Mouse (Mus musculus) limb, embryonic 15.5 days (tissue): ENCODE results near the gene Ctns. TPM values are rescaled to one million over a fixed set of nuclear protein-coding genes. Genes with fewer than 3 reads are reported as not detected.

ENCODE experiments used
- ATAC-seq: fragments of 200-750 bp; cut with Nextera tagmentation; 2 replicates; pipeline ENCODE4 v1.8.0; 2017; ENCODE audit warnings: low read depth, moderate TSS enrichment; ENCODE audit not compliant: insufficient number of reproducible peaks, low FRiP score, low TSS enrichment
- H3K27ac ChIP-seq: fragments of 300-500 bp; sonication (generic); 2 replicates; pipeline ENCODE4 v1.5.1; 2015; ENCODE audit warnings: moderate library complexity, mild to moderate bottlenecking, inconsistent platforms
- H3K27me3 ChIP-seq: fragments of 300-500 bp; sonication (generic); 2 replicates; pipeline ENCODE4 v1.6.1; 2015; ENCODE audit warnings: inconsistent platforms
- H3K36me3 ChIP-seq: fragments of 300-500 bp; sonication (generic); 2 replicates; pipeline ENCODE4 v1.6.1; 2015; ENCODE audit warnings: inconsistent platforms
- H3K4me1 ChIP-seq: fragments of 300-500 bp; sonication (generic); 2 replicates; pipeline ENCODE4 v1.6.1; 2015; ENCODE audit warnings: inconsistent platforms
- H3K4me2 ChIP-seq: fragments of 300-500 bp; sonication (generic); 2 replicates; pipeline ENCODE4 v1.6.1; 2015; ENCODE audit warnings: mild to moderate bottlenecking, inconsistent platforms
- H3K4me3 ChIP-seq: fragments of 300-500 bp; sonication (generic); 2 replicates; pipeline ENCODE4 v1.5.1; 2015; ENCODE audit warnings: mild to moderate bottlenecking, inconsistent platforms
- H3K9ac ChIP-seq: fragments of 300-500 bp; sonication (generic); 2 replicates; pipeline ENCODE4 v1.6.1; 2015; ENCODE audit warnings: inconsistent platforms
- H3K9me3 ChIP-seq: fragments of 300-500 bp; sonication (generic); 2 replicates; pipeline ENCODE4 v1.6.1; 2016; ENCODE audit warnings: inconsistent platforms
- WGBS: fragments of 180-500 bp; shearing (Covaris S2); methylation state at CpG from one replicate; pipeline ENCODE4 v1.1.7; 2015; 5-methylcytosine and 5-hydroxymethylcytosine counted together
- polyA plus RNA-seq: library from polyadenylated mRNA; unstranded; fragments of >200 nt; fragmentation: Nextera tagmentation; extraction: Ambion mirVana; gene quantifications from 2 replicates; pipeline ENCODE4 v1.2.1, GENCODE M21; 2015

Ctns gene
- polyA plus RNA-seq, 1 experiment from 2014 or later, result 24.6 TPM

DNA sequence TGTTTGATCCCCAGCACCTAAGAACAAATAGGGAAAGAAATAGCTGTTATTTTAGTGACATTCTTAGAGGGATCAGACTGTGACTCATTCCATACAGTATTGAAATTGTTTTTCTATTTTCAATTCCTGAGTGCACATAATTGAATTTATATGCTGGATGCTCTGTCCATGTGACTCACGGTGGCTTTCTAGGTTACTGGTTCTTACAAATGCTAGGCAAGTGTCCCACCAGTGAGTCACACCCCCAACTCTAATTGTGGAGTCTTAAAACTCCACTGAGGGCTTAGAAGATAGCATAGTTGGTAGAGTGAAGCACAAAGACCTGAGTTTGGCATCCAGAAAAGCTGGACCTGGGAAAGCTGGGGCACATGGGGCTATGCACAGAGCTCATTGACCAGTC is 21.8 kb upstream of the Ctns start:
- 71% methylated on average over 1 of the region's 1 CpGs for WGBS
- Histone ChIP-seq H3K9ac (no peak overlapping the region), H3K27ac (no peak overlapping the region), H3K4me3 (no peak overlapping the region), H3K4me1 (no peaks in the 10 kb centered on the region), H3K36me3 (no peaks in the 10 kb centered on the region), H3K4me2 (no peak overlapping the region), H3K9me3 (no peaks in the 10 kb centered on the region), H3K27me3 (no peaks in the 10 kb centered on the region)
- no peak for ATAC-seq

DNA sequence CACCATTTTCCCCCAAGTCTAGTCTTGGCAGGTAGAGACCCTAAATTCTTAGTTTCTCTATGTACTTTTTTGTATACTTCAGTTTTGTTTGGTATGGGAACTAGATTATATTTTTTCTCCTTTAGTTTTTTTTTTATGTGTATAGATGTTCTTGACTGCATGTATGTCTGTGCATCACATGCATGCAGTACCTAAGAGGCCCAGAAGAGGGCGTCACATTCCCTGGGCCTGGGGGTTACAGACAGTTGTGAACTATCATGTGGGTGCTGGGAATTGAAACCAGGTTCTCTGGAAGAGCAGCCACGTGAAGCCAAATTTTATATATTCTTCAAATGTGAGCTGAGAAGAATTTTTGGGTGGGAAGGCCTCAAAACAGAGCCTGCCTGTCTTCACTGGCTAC is 20.8 kb upstream of the Ctns start:
- H3K9me3 ChIP-seq, result no peaks in the 10 kb centered on the region
- WGBS, result 66% methylated on average over 2 of the region's 2 CpGs
- no peaks in the 10 kb centered on the region for H3K4me1 ChIP-seq
- no peak overlapping the region for H3K27ac ChIP-seq
- H3K9ac ChIP-seq, result no peak overlapping the region
- H3K4me2 ChIP-seq, result no peak overlapping the region
- H3K4me3 ChIP-seq, result no peak overlapping the region
- no peak for ATAC-seq
- H3K27me3 ChIP-seq, result no peaks in the 10 kb centered on the region
- H3K36me3 ChIP-seq, result no peaks in the 10 kb centered on the region

DNA sequence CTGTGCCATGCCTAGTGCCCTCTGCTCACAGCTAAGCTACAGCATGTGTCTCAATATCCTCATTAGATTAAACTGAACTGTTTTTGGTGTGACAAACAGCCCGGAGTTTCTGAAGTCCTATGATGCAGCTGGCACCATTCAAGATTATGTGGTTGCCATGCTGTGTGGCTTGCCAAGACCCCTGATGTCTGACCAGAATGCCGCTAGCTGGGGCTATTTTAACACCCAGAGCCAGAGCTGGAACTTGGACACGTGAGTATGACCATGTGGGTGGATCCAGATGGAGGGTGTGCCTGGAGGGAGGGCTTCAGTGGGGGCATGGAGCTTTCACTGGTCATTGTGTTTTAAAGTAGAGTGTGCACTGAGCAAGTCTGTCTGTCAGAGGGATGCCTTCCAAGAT is 15.1 kb upstream of the Ctns start:
- Histone ChIP-seq H3K36me3 (no peaks in the 10 kb centered on the region), H3K27ac (no peak overlapping the region), H3K27me3 (no peaks in the 10 kb centered on the region), H3K9ac (no peak overlapping the region), H3K9me3 (no peaks in the 10 kb centered on the region), H3K4me2 (no peak overlapping the region), H3K4me3 (no peak overlapping the region), H3K4me1 (no peaks in the 10 kb centered on the region)
- 66% methylated on average over 3 of the region's 3 CpGs for WGBS
- no peak for ATAC-seq

DNA sequence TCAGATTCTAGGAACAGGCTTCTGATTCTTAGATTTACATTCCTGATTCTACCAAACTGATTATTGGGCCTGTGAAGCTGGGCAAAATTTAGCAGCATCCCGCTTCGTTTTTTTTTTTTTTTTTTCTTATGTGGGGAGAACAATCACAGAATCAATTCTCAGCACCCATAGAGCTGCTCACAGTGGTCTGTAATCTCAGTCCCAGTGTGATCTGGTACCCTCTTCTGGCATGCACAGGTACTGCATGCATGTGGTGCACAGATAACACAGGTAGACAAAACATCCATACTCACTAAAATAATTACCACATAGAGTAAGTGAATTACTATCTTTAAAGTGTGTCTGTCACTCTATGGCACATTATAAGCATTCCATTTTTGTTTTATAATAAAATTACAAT is 8.8 kb upstream of the Ctns start:
- H3K27ac ChIP-seq, result no peak overlapping the region
- no peaks in the 10 kb centered on the region for H3K9me3 ChIP-seq
- no peaks in the 10 kb centered on the region for H3K4me1 ChIP-seq
- H3K9ac ChIP-seq, result no peak overlapping the region
- no peak overlapping the region for H3K4me3 ChIP-seq
- H3K27me3 ChIP-seq, result no peaks in the 10 kb centered on the region
- WGBS, result 74% methylated on average over 2 of the region's 2 CpGs
- no peak overlapping the region for H3K4me2 ChIP-seq
- H3K36me3 ChIP-seq, result no peaks in the 10 kb centered on the region
- ATAC-seq, result no peak

DNA sequence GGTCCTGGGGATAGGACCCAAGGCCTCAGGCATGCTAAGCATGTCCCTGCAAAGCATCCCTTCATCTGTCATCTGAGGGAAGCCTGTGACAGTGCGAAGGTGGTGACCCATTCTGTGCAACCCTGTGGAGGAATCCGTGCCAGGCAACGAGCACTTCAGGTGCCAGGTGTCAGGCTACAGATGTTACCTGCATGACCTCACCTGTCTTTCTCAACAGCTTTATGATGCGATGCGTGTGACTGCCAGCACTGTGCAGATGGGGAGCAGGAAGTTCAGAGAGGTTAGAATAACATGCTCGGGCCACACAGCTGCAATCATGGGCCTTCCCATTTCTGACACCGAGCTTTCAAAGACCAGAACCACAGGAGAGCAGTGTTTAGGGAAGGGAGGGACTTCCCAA is 6.4 kb upstream of the Ctns start:
- Histone ChIP-seq H3K9me3 (no peaks in the 10 kb centered on the region), H3K36me3 (no peaks in the 10 kb centered on the region), H3K4me2 (no peak overlapping the region), H3K4me3 (no peak overlapping the region), H3K4me1 (peaks cover 6% of the 10 kb centered on the region; the same call in 1 of the 2 replicates), H3K27me3 (no peaks in the 10 kb centered on the region), H3K9ac (no peak overlapping the region), H3K27ac (no peak overlapping the region)
- 59% methylated on average over 7 of the region's 7 CpGs for WGBS
- no peak for ATAC-seq

DNA sequence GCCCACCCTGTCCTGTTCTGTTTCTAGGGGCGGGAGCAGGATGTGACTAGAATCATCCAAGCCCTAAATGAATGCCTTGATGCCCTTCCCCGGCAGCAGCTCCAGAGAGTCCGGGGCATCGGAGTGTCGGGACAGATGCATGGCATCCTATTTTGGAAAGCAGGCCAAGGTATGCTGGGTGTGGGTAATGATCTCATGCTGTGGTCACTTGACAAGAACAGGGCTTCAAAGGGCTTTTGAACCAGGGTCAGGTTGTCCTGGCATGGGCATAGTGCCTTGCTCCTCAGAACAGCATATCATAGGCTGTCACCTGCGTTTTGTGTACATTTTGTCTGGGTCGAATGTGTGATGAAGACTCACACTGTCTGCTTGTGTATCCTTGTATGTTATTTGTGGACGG is 5.1 kb upstream of the Ctns start:
- no peaks in the 10 kb centered on the region for H3K27me3 ChIP-seq
- no peak for ATAC-seq
- WGBS, result 82% methylated on average over 8 of the region's 8 CpGs

DNA sequence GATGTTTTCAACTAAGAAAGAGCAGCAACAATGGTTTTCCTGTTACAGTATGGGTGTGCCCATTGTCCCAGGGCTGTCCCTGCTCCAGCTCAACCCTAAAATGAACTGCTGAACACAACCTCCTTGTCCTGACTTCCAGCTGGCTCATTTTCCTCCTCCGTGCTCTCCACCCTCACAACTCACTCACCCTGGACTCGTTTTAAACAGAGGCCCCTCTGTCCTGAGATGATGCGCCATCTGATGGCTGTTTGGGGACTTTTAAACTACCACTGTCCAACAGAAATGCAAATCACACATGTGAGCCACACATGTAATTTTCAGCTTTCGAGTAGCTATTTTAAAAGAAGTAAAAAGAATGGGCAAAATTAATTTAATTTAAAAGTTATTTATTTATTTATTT is 2.8 kb upstream of the Ctns start:
- Histone ChIP-seq H3K4me3 (no peak overlapping the region), H3K9ac (no peak overlapping the region), H3K27ac (no peak overlapping the region), H3K27me3 (no peaks in the 10 kb centered on the region), H3K36me3 (no peaks in the 10 kb centered on the region), H3K9me3 (no peaks in the 10 kb centered on the region), H3K4me1 (peaks cover 22% of the 10 kb centered on the region), H3K4me2 (no peak overlapping the region)
- WGBS, result 28% methylated on average over 4 of the region's 4 CpGs
- ATAC-seq, result no peak

More for the DNA sequence above, 5.1 kb upstream of the Ctns start:
- Histone ChIP-seq H3K27ac (no peak overlapping the region), H3K9ac (no peak overlapping the region), H3K4me1 (peaks cover 12% of the 10 kb centered on the region), H3K4me2 (no peak overlapping the region), H3K4me3 (no peak overlapping the region), H3K9me3 (no peaks in the 10 kb centered on the region), H3K36me3 (no peaks in the 10 kb centered on the region)

DNA sequence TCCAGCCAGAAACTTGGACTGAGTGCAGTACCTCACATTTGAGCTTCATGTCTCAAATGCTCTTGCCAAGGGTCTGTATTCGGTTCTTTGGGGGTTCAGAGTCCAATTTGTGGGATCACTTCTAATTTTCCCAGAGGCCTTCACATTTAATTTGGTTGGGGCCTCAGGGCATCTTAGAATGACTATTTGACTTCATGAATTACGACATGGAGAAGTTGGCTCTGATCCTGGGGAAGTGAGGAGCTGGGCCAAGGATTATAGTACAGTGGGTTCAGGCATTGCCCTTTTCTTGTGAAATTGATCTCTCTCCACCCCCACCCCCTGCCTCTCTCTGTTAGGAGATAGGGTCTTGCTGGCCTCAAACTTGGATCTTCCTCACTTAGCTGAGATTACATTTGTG is 2.2 kb upstream of the Ctns start:
- no peak overlapping the region for H3K27ac ChIP-seq
- 48% methylated on average over 2 of the region's 2 CpGs for WGBS

DNA sequence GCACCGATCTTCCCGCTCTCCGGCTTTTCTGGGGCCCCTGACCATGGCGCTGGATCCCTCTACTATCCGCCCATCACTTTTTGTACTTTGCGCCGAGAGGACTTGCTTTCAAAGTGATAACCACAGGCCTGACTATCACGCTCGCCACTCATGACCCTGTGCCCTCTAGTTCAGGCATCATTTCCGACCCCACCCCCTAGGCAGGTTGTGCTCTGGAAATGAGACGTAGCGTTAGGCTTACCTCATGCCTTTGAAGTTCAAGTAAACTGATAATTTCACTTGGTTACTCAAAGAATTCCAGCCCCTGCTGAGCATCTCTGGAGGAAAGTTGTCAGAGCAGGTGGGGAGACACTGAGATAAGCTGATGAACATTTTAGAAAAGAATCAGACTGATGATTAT is 1.0 kb upstream of the Ctns start:
- Histone ChIP-seq H3K4me3 (peak overlapping the region; percentile 77), H3K27me3 (no peaks in the 10 kb centered on the region), H3K27ac (no peak overlapping the region), H3K9me3 (no peaks in the 10 kb centered on the region), H3K4me2 (peak overlapping the region; percentile 95), H3K9ac (peak overlapping the region; percentile 85), H3K4me1 (peaks cover 22% of the 10 kb centered on the region), H3K36me3 (0 out of 2 replicates have a peak, but pooled peaks cover 8% of the 10 kb centered on the region)
- no peak for ATAC-seq
- 3% methylated on average over 12 of the region's 12 CpGs for WGBS

More for the DNA sequence above, 2.2 kb upstream of the Ctns start:
- ATAC-seq, result no peak
- no peak overlapping the region for H3K9ac ChIP-seq
- no peak overlapping the region for H3K4me3 ChIP-seq
- H3K36me3 ChIP-seq, result no peaks in the 10 kb centered on the region
- no peak overlapping the region for H3K4me2 ChIP-seq
- H3K4me1 ChIP-seq, result peaks cover 22% of the 10 kb centered on the region
- H3K9me3 ChIP-seq, result no peaks in the 10 kb centered on the region
- H3K27me3 ChIP-seq, result no peaks in the 10 kb centered on the region

DNA sequence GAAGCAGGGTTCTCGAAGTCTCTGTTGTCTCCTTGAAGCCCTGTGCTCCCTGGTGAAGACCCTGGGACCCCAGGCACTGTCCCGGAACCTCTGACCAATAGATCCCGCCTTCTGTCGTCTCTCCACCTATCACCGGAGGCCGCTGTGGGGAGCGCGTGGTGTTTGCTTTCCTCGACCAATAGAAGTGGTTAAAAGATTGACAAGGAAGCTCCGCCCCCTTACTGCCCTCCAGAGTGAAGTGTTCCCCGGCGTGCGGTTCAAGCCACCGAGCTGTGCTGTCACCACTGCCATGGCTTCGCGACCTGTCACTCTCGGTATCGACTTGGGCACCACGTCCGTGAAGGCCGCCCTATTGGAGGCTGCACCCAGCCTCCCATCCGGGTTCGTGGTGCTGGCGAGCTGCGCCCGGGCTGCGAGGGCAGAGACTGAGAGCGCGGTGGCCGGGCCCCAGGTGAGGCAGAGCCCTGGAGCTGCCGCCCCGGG is 429 bp upstream of the Ctns start, which contains the start of gene Shpk:
Gene Shpk (plus strand): TSS at position 231 of the 483 bp plus-strand sequence.
- peak within 1 kb of the TSS; percentile 85 for H3K9ac ChIP-seq
- peaks cover 22% of the 10 kb centered on the region for H3K4me1 ChIP-seq
- peak within 1 kb of the TSS; percentile 77 for H3K4me3 ChIP-seq
- WGBS, result under 1% methylated on average over 32 of the region's 32 CpGs
- H3K27ac ChIP-seq, result 0 out of 2 replicates have a peak within 1 kb of the TSS, but pooled peaks have one; percentile 61
- no peaks in the 10 kb centered on the region for H3K9me3 ChIP-seq
- H3K27me3 ChIP-seq, result no peaks in the 10 kb centered on the region
- peak within 1 kb of the TSS; percentile 95 for H3K4me2 ChIP-seq
- ATAC-seq, result peak; percentile 95
- H3K36me3 ChIP-seq, result 0 out of 2 replicates have a peak, but pooled peaks cover 8% of the 10 kb centered on the region

DNA sequence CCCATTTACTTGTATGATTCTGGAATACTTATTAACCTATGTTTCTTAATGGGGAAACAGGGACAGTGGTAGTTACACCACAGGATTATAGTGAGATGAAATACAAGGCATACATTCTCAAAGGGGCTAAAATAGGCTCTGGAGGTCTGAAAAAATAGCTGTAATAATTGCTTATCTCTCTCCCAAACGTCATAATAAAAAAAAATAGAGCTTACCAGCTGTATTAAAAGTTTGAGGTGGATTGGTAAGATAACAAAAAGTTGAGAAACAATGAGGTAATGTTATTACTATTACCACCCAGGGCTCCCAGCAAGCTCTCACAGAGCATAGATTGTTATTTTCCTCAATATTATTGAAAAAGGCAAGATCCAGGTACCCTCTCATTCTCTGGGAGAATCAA is 652 bp downstream of the Ctns start:
- Histone ChIP-seq H3K4me2 (peak overlapping the region; percentile 95), H3K4me1 (peaks cover 22% of the 10 kb centered on the region), H3K9me3 (no peaks in the 10 kb centered on the region), H3K27me3 (no peaks in the 10 kb centered on the region), H3K27ac (no peak overlapping the region), H3K9ac (peak overlapping the region; percentile 65), H3K4me3 (peak overlapping the region; percentile 77), H3K36me3 (0 out of 2 replicates have a peak, but pooled peaks cover 11% of the 10 kb centered on the region)
- no peak for ATAC-seq
- 7% methylated on average over 1 of the region's 1 CpGs for WGBS

DNA sequence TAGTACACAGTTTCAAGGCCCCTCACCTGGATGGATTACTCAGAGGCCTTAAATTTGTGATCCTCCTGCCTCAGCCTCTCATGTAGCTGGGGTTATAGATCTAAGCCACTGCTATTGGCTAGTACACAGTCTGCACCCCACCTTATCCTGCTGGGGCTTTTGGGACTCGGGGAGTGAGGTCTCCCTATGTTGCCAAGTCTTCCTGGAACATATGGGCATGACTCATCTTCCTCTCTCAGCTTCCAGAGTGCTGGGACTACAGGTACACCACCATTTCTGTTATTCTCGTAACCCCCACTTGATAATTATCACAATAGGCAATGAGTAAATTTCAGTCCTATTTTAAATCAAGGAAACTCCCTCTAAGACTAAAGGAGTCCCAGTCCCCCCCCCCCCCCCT is 4.4 kb downstream of the Ctns start:
- Histone ChIP-seq H3K9me3 (no peaks in the 10 kb centered on the region), H3K36me3 (peaks cover 43% of the 10 kb centered on the region), H3K4me3 (no peak overlapping the region), H3K27me3 (no peaks in the 10 kb centered on the region), H3K4me1 (peaks cover 10% of the 10 kb centered on the region; the same call in 1 of the 2 replicates), H3K9ac (no peak overlapping the region), H3K27ac (no peak overlapping the region), H3K4me2 (no peak overlapping the region)
- no peak for ATAC-seq
- WGBS, result 72% methylated on average over 2 of the region's 2 CpGs

DNA sequence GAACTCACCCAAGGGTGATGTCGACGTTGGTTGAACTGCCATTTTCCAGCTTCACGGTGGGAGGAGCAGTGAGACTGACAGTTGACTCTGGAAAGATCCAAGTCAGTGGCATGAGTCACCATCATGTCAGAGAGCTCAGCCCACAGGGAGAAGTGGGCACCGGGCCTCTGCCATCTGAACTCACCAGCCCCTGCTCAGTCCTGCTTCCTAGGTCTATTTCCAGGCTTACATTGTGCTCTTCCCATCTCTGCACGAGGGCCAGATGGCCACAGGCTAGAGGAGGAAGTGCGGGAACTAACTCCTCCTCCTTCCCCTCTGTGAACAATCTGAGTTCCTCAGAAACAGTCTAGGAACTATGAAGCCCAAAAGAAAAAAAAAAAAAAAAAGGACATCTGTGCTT is 5.8 kb downstream of the Ctns start:
- WGBS, result 70% methylated on average over 6 of the region's 6 CpGs

More for the DNA sequence above, 5.8 kb downstream of the Ctns start:
- Histone ChIP-seq H3K36me3 (peaks cover 55% of the 10 kb centered on the region), H3K27ac (no peak overlapping the region), H3K4me3 (no peak overlapping the region), H3K27me3 (no peaks in the 10 kb centered on the region), H3K4me2 (no peak overlapping the region), H3K9me3 (no peaks in the 10 kb centered on the region), H3K4me1 (peaks cover 4% of the 10 kb centered on the region; the same call in 1 of the 2 replicates), H3K9ac (no peak overlapping the region)
- ATAC-seq, result no peak
